Mouse (Mus musculus) splenic B cell, adult 2 months (primary cell): ENCODE results near the gene Prdm11.
A peak's percentile ranks its signal among the peaks of the same experiment; 100 is the strongest.

Experiments
- DNase-seq: peaks from one replicate; pipeline ENCODE4 v3.0.0-alpha.2; 2011; ENCODE audit warnings: low read depth, low spot score
- H3K27me3 ChIP-seq: 2 replicates; pipeline ENCODE4 v1.6.1; 2012; ENCODE audit warnings: mild to moderate bottlenecking, low read length, moderate library complexity, mixed read lengths; ENCODE audit not compliant: control insufficient read depth, poor library complexity, insufficient read depth, severe bottlenecking
- H3K36me3 ChIP-seq: 2 replicates; pipeline ENCODE4 v1.6.1; 2012; ENCODE audit warnings: mild to moderate bottlenecking, low read length, moderate library complexity, mixed read lengths; ENCODE audit not compliant: control insufficient read depth, poor library complexity, insufficient read depth, severe bottlenecking

Gene Prdm11

DNA sequence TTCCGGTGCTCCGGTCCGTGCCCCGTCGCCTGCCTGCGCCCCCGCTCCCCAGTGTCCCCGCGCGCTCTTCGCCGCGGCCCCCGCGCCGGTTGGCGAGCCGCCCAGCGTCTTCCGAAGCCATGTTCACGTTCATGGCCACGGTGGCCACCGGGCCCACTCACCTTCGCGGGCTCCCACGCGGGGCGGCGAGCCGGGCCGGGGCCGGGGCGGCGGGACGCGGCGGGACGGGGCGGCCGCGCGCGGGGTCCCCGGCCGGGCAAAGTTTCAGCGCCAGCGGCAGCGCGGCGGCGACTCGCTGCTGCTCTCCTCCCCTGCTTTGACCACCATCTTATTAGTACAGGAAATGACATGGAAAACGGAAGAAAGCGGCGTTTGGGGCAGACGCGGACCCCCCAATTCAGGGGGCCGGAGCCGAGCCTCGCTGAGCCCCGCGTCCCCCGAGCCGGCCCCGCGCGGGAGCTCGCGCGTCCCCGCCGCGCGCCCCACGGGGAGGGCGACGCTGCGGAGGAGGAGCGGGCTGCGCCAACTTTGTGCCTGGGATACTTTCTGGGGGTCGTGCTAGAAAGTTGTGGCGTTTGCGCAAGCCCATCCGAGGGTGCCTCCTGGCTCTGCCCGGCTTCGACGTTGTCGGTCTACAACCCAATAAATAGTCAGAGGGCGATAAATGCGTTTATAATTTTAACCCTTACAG is at the start of gene Prdm11:
Gene Prdm11 (minus strand): TSS at position 350 of the 691 bp plus-strand sequence.
- no peaks in the 10 kb centered on the region for H3K36me3 ChIP-seq
- peak; percentile 53 for DNase-seq
- no peaks in the 10 kb centered on the region for H3K27me3 ChIP-seq

DNA sequence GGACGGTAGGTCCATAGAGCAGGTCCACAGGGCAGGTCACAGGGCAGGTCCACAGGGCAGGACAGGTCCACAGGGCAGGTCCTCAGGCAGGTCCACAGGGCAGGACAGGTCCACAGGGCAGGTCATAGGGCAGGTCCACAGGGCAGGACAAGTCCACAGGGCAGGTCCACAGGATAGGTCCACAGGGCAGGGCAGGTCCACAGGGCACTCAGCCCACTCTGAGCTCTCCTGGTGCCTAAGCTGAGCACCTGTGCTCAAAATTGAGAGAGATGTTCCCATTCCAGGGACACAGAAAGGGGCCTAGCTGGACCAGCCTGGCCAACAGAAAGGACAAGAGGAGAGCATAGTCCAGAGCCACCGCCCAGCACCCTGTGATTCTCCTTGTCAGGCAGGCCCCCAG is 46.4 kb upstream of the Prdm11 start:
- Histone ChIP-seq H3K27me3 (no peaks in the 10 kb centered on the region), H3K36me3 (no peaks in the 10 kb centered on the region)
- no peak for DNase-seq

DNA sequence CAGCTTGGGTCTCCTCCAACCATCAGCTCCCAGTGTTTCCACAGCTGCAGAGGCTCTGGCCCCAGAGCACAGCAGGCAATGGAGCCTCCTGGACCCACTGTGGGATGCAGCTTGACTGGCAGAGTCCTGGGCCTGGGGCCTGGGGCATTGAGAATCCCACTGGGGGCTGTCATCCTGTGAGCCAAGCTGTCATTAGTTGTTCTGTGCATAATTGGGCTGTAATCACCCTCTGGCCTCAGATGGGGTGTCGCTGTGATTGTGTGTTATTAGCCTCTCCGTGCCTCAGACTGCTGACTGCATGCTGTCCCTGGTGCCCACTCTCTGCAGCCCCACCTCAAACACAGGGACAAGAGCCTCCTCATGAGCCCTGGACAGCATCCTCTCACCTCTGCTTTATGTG is 45.7 kb upstream of the Prdm11 start:
- Histone ChIP-seq H3K27me3 (no peaks in the 10 kb centered on the region), H3K36me3 (no peaks in the 10 kb centered on the region)
- no peak for DNase-seq

DNA sequence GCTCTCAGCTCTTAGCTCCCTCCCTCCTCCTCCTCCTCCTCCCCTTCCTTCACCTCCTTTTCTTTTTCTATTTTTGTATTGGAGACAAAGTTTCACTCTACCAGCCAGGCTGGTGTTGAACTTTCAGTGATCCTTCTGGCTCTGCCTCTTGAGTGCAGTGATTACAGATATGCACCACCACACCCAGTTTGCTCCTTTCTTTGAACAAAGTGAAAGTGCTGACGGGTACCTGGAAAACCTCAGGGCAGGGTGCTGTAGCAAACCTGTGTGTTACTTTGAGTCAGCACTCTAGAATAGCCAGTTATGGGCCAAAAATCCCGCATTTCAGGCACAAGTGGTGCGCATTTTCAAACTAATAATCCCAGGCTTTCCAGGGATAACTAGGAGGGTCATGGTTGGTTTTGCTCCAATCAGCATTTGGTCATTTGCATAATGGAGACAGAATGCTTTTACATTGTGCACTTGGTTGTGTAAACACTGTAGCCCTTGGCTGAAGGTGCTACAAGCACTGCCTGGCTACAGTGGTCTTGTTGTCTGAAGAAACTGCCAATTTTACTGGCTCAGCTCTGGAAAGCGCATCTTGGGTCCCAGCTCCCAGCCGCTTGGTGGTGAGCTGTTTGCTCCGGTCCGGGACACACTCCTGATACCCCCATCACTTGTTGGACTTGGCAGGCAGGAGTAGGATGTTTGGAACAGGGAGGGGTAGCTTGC is 43.6 kb upstream of the Prdm11 start:
- no peaks in the 10 kb centered on the region for H3K36me3 ChIP-seq
- no peaks in the 10 kb centered on the region for H3K27me3 ChIP-seq
- no peak for DNase-seq

DNA sequence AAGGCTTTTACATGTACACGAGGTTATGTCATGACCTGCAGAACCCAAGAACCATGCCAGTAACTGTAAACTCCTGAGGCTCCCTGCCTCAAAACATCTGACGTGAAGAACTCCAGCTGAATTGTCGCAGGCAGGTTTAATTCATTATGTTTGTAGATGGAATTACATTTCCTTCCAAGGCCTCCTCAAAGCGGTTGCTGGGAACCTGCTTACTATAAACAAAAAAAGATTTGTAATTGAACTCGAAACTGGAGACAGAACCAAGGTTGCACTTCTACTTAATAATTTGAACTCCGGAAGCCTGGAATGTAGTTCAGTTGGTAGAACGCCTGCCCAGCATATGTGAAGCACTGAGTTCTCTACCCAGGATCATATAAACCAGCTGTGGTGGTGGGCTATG is 42.0 kb upstream of the Prdm11 start:
- H3K27me3 ChIP-seq: no peaks in the 10 kb centered on the region
- no peak for DNase-seq

DNA sequence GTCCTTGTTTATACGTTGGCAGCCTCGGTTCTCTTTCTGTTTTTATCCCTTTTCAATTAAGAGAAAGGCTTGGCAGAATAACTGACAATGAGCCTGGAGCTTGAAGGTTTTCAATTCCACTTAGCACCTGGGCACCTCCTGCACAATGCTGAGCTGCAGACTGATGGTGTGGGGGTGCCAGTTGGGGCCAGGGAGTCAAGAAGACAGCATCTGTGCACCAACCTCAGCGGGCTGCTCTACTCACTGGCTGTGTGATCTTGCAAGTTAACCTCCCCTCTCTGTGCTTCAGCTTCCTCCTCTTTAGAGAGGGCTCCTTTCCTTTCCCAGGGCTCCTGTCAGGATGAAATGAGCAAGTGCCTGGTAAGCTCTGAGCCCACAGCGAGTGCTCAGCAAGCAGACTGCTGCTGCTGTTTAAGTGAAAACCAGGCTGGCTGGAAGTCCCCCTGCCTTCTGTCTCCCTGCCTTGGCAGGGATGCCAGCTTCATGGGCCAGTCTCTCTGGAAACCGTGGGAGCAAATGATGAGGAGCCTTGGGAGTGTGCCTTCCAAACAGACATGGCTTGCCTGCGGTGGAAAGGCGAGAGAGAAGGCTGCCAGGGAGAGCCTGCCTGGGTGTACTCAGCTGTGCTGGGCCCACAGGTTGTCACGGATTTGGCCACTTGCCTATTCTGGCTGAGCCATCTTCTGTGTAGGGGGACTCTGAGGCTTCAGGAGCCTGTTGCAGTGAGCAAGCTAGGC is 39.5 kb upstream of the Prdm11 start:
- no peak for DNase-seq
- Histone ChIP-seq H3K27me3 (no peaks in the 10 kb centered on the region), H3K36me3 (no peaks in the 10 kb centered on the region)

More for the DNA sequence above, 42.0 kb upstream of the Prdm11 start:
- H3K36me3 ChIP-seq: no peaks in the 10 kb centered on the region

DNA sequence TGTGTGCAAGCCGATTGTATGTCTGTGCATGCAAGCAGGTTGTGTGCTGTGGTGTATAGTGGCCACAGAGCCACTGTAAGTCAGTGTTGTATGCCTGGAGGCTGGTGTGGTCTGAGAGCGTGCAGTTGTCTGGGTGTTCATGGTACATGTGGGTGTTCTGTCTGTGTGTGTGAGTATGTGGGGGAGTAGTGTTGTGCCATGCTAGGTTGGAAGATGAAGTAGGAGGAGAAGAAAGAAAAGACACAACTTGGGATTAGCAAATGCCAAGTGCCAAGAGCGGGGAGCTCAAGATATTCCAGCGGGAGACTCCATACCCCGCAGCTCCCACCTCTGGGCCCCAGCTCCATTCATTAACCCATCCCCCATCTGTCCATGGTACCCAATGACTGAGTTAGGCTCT is 38.5 kb upstream of the Prdm11 start:
- Histone ChIP-seq H3K36me3 (no peaks in the 10 kb centered on the region), H3K27me3 (no peaks in the 10 kb centered on the region)
- no peak for DNase-seq

DNA sequence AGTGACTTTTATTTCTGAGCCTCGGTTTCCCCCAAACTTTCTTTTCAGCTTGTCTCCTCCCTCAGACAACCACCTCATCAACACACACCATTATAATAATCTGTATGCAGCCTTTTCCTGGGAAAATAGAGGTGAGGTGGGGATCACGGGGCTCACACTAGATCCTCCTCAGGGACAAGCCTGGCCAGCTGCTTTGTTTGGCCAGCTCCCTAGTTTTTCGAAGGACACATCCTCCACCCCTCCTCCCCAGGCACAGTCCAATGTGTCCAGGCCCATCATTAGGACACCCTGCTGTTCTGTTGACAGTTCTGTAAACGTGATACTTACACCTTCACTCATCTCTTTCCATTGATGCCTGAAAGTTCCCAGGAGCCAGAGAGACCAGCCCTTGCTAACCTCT is 37.4 kb upstream of the Prdm11 start:
- no peak for DNase-seq
- Histone ChIP-seq H3K27me3 (no peaks in the 10 kb centered on the region), H3K36me3 (no peaks in the 10 kb centered on the region)

DNA sequence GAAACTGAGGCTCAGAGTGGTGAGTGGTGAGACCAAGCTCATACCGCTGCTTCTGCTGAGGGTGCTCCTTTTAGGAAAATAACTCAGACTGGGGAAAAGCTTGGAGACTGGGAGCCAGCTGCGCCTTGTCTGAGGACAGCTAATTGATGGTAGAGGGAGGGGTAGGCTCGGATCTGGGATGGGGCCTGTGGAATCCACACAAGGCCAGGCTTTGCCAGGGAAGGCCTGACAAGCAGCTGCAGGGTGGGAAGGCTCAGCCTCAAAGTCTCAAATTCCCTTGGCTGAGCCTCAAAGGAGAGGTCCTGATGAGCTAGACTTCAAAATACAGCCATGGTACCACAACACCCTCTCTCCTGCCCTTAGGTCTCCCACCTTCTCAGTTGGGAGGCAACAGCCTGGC is 36.9 kb upstream of the Prdm11 start:
- Histone ChIP-seq H3K27me3 (no peaks in the 10 kb centered on the region), H3K36me3 (no peaks in the 10 kb centered on the region)

DNA sequence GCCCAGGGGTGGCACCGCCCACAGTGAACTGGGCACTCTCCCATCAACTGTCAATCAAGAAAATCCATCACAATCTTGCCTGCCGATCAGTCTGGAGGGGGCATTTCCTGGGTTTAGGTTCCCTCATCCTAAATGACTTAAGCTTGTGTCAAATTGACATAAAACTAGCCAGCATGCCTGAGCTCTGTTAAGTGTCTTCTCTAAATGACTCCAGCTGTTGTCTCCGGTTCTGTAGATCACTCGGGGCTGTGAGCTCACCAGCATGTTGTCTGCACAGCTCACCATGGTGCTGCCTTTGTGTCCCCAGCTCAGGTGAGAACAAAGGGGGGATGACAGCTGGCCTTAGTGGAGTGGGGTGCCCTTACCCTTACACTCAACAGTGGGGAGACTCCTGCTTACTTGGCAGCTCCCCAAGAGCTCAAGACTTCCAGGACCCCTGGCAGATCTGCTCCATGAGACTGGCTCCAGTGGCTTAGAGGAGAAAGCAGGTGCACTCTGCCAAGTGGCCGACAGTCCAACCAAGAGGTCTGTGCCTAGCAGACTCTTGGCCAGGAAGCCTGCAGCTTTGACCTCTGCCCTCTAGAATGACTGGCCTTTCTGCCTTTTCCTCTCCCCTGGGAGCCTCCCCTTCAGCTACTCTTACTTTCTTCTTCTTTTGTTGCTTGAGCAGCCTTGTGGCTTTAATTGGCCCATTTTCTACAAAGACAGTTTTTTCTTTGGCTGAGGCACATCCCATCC is 35.1 kb upstream of the Prdm11 start:
- no peaks in the 10 kb centered on the region for H3K27me3 ChIP-seq
- DNase-seq: no peak
- no peaks in the 10 kb centered on the region for H3K36me3 ChIP-seq

More for the DNA sequence above, 36.9 kb upstream of the Prdm11 start:
- DNase-seq: no peak

DNA sequence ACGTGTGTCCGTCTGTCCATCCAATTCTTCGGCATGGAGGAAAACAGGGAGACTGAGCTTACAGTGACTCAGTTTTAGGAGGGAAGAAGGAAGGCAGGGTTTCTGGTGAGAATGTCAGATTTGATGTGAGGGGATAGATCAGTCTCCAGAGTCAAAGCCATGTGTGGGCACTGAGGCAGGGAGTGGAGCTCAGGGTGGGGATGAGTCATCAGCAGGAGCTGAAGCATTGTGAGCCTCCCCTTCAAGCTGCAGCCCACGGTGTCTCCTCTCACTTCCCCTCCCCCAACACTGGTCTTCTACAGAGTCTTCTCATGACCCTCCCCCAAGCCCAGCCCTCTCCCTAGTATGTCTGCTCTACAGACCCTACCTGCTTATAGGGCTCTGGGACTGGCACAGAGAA is 33.4 kb upstream of the Prdm11 start:
- no peaks in the 10 kb centered on the region for H3K36me3 ChIP-seq
- DNase-seq: no peak
- H3K27me3 ChIP-seq: no peaks in the 10 kb centered on the region

DNA sequence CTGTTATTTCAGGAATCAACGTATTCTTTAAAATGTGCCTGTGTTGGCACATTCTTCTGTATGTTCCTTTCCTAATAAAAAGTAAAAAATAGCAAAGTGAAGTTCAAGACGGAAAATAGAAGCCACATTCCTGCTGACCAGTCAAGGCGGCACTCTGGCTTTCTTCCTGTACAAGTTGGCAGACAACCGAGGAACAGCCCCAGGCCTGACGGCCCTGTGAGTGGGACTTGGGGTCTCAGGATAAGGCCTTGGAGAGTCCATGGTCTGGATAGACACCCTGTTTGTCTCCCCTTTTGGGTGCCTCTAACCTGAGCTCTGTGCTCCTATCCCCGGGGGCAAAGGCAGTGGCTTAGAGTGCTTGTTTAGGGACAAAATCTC is 30.6 kb upstream of the Prdm11 start:
- no peaks in the 10 kb centered on the region for H3K27me3 ChIP-seq
- no peak for DNase-seq

DNA sequence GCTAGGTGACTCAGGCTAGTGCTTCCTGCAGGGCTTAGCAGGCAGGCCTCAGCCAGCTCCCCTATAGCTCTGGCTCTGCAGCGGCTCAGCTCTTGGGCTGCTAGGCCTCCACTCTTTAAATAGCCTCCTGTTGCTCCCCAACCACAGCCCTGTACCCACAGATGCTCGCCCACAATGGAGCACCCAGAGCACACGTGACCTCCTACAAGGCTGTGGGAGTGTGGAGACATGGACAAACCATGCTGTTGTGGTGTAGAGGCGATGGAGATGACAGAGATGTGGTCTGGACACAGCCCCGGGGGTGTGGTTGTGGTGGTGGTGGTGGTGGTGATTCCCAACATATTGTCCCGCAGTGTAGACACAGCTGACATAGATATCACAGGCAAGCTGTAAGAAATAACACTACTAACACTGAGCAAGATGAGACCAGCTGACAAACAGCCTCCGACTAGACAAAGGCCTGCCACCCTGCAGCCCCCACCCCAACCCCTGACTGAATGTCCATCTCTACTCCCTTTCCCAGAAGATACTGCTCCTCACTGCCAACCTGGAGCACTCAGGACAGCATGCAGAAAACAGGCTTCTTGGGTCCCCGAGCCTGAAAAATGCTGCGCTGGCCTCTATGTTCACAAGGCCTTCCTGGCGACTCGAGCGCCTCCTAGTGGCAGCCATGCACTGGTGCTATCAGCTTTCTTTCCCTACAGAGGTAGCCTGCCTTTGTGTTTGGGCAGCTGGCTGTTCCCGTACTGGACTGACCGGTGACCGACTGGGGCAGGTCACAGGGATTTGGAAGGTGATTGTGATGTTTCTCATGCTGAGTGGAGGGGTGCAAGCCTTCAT is 30.0 kb upstream of the Prdm11 start:
- Histone ChIP-seq H3K36me3 (no peaks in the 10 kb centered on the region), H3K27me3 (no peaks in the 10 kb centered on the region)
- DNase-seq: peak; percentile 85

More for the DNA sequence above, 30.6 kb upstream of the Prdm11 start:
- H3K36me3 ChIP-seq: no peaks in the 10 kb centered on the region

DNA sequence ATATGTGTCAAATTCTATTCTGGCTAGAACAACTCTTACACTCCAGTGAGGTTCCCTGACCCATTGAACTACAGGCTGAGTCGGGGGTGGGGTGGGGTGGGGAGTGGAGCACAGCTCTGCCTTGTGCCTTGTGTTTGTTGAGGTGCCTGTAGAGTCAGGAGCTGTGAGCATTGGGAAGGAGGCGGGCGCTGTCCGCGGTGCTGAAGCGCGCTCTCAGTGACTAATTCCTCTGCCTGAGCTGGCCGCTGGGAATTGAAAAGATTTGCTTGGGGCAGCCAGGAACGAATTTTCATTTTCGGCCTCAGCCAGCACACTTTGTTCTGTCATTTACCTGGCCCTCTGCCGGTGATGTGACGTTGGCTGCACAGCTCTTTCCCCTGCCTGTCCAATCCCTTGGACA is 25.7 kb upstream of the Prdm11 start:
- Histone ChIP-seq H3K27me3 (no peaks in the 10 kb centered on the region), H3K36me3 (no peaks in the 10 kb centered on the region)
- DNase-seq: peak; percentile 69
